Mouse (Mus musculus) hindbrain, embryonic 15.5 days (tissue): ENCODE results near the gene Mybphl. TPM values are rescaled to one million over a fixed set of nuclear protein-coding genes. Genes with fewer than 3 reads are reported as not detected.

Experiments
- ATAC-seq: fragments of 200-750 bp; cut with Nextera tagmentation; 2 replicates; pipeline ENCODE4 v1.8.0; 2017; ENCODE audit warnings: low read depth, moderate number of reproducible peaks, moderate TSS enrichment; ENCODE audit not compliant: low FRiP score
- H3K27ac ChIP-seq: fragments of 300-500 bp; sonication (generic); replicated peaks from 2 replicates; pipeline ENCODE4 v1.5.1; 2015; ENCODE audit warnings: mild to moderate bottlenecking, inconsistent platforms
- H3K27me3 ChIP-seq: fragments of 300-500 bp; sonication (generic); 2 replicates; pipeline ENCODE4 v1.6.1; 2015; ENCODE audit warnings: control low read depth, inconsistent platforms
- H3K36me3 ChIP-seq: fragments of 300-500 bp; sonication (generic); 2 replicates; pipeline ENCODE4 v1.6.1; 2015; ENCODE audit warnings: control low read depth, inconsistent platforms
- H3K4me1 ChIP-seq: fragments of 300-500 bp; sonication (generic); replicated peaks from 2 replicates; pipeline ENCODE4 v1.6.1; 2015; ENCODE audit warnings: control low read depth, inconsistent platforms
- H3K4me2 ChIP-seq: fragments of 300-500 bp; sonication (generic); 2 replicates; pipeline ENCODE4 v1.6.1; 2015; ENCODE audit warnings: moderate library complexity, mild to moderate bottlenecking, inconsistent platforms
- H3K4me3 ChIP-seq: fragments of 300-500 bp; sonication (generic); 2 replicates; pipeline ENCODE4 v1.5.1; 2015; ENCODE audit warnings: mild to moderate bottlenecking, inconsistent platforms
- H3K9ac ChIP-seq: fragments of 300-500 bp; sonication (generic); 2 replicates; pipeline ENCODE4 v1.6.1; 2015; ENCODE audit warnings: inconsistent platforms
- H3K9me3 ChIP-seq: fragments of 300-500 bp; sonication (generic); 2 replicates; pipeline ENCODE4 v1.6.1; 2016; ENCODE audit warnings: control low read depth, inconsistent platforms
- WGBS: fragments of 180-500 bp; shearing (Covaris S2); methylation state at CpG from one replicate; pipeline ENCODE4 v1.1.7; 2015; 5-methylcytosine and 5-hydroxymethylcytosine counted together
- polyA plus RNA-seq: library from polyadenylated mRNA; unstranded; fragments of >200 nt; fragmentation: Nextera tagmentation; extraction: Ambion mirVana; gene quantifications from 2 replicates; pipeline ENCODE4 v1.2.1, GENCODE M21; 2015

Gene Mybphl
- 0.35 and 0.50 TPM in 2 replicates for polyA plus RNA-seq

GRCm38 (mm10) chr3:108364270-108364995 lies at the start of gene Mybphl:
Gene Mybphl, plus strand, starts transcription at chr3:108364911.
- Histone ChIP-seq H3K27me3 (no peaks in the 10 kb centered on the region), H3K4me2 (no peak within 1 kb of the TSS), H3K27ac (no peak within 1 kb of the TSS), H3K36me3 (no peaks in the 10 kb centered on the region), H3K9ac (no peak within 1 kb of the TSS), H3K9me3 (no peaks in the 10 kb centered on the region), H3K4me3 (no peak within 1 kb of the TSS), H3K4me1 (peaks cover 4% of the 10 kb centered on the region; the same call in 1 of the 2 replicates)
- no peak for ATAC-seq
- 81% methylated on average over 9 of the region's 9 CpGs for WGBS

GRCm38 (mm10) chr3:108318517-108318916 lies 46.2 kb upstream of the Mybphl start:
- whole genome bisulfite sequencing: 58% methylated on average over 2 of the region's 2 CpGs
- no peak overlapping the region for H3K4me3 ChIP-seq
- ATAC-seq: no peak
- H3K4me2 ChIP-seq: no peak overlapping the region
- H3K27me3 ChIP-seq: no peaks in the 10 kb centered on the region
- peaks cover 6% of the 10 kb centered on the region; the same call in 1 of the 2 replicates for H3K36me3 ChIP-seq
- no peak overlapping the region for H3K9ac ChIP-seq
- H3K27ac ChIP-seq: no peak overlapping the region
- H3K4me1 ChIP-seq: peaks cover 10% of the 10 kb centered on the region; the same call in 1 of the 2 replicates
- H3K9me3 ChIP-seq: no peaks in the 10 kb centered on the region

GRCm38 (mm10) chr3:108321671-108322070 lies 43.0 kb upstream of the Mybphl start:
- H3K4me1 ChIP-seq: peaks cover 5% of the 10 kb centered on the region; the same call in 1 of the 2 replicates
- WGBS: 69% methylated on average over 4 of the region's 4 CpGs
- H3K4me2 ChIP-seq: no peak overlapping the region
- no peak for ATAC-seq
- no peaks in the 10 kb centered on the region for H3K27me3 ChIP-seq
- no peak overlapping the region for H3K4me3 ChIP-seq
- H3K36me3 ChIP-seq: peaks cover 19% of the 10 kb centered on the region
- no peak overlapping the region for H3K9ac ChIP-seq
- no peaks in the 10 kb centered on the region for H3K9me3 ChIP-seq
- no peak overlapping the region for H3K27ac ChIP-seq

- WGBS: 89% methylated on average over 4 of the region's 4 CpGs
Measured at GRCm38 (mm10) chr3:108322136-108322535, 42.6 kb upstream of the Mybphl start.

GRCm38 (mm10) chr3:108322962-108323361 lies 41.7 kb upstream of the Mybphl start:
- H3K36me3 ChIP-seq: peaks cover 27% of the 10 kb centered on the region
- WGBS: 92% methylated on average over 3 of the region's 3 CpGs
- H3K9ac ChIP-seq: no peak overlapping the region
- no peaks in the 10 kb centered on the region for H3K27me3 ChIP-seq
- ATAC-seq: no peak
- peaks cover 5% of the 10 kb centered on the region; the same call in 1 of the 2 replicates for H3K4me1 ChIP-seq
- H3K9me3 ChIP-seq: no peaks in the 10 kb centered on the region
- no peak overlapping the region for H3K4me3 ChIP-seq
- no peak overlapping the region for H3K27ac ChIP-seq
- no peak overlapping the region for H3K4me2 ChIP-seq

More at GRCm38 (mm10) chr3:108322136-108322535, 42.6 kb upstream of the Mybphl start:
- no peak overlapping the region for H3K4me2 ChIP-seq
- peaks cover 5% of the 10 kb centered on the region; the same call in 1 of the 2 replicates for H3K4me1 ChIP-seq
- no peak overlapping the region for H3K4me3 ChIP-seq
- H3K27ac ChIP-seq: no peak overlapping the region
- no peaks in the 10 kb centered on the region for H3K27me3 ChIP-seq
- no peak for ATAC-seq
- H3K36me3 ChIP-seq: peaks cover 21% of the 10 kb centered on the region
- no peaks in the 10 kb centered on the region for H3K9me3 ChIP-seq
- H3K9ac ChIP-seq: no peak overlapping the region

GRCm38 (mm10) chr3:108324837-108325236 lies 39.9 kb upstream of the Mybphl start:
- Histone ChIP-seq H3K4me2 (no peak overlapping the region), H3K36me3 (peaks cover 30% of the 10 kb centered on the region), H3K27me3 (no peaks in the 10 kb centered on the region), H3K9me3 (no peaks in the 10 kb centered on the region), H3K4me1 (peaks cover 5% of the 10 kb centered on the region; the same call in 1 of the 2 replicates), H3K27ac (no peak overlapping the region), H3K4me3 (no peak overlapping the region), H3K9ac (no peak overlapping the region)
- WGBS: 82% methylated on average over 4 of the region's 4 CpGs
- no peak for ATAC-seq

GRCm38 (mm10) chr3:108325521-108325920 lies 39.2 kb upstream of the Mybphl start:
- Histone ChIP-seq H3K27ac (no peak overlapping the region), H3K27me3 (no peaks in the 10 kb centered on the region), H3K9ac (no peak overlapping the region), H3K9me3 (no peaks in the 10 kb centered on the region), H3K4me2 (no peak overlapping the region), H3K4me1 (peaks cover 5% of the 10 kb centered on the region; the same call in 1 of the 2 replicates), H3K4me3 (no peak overlapping the region), H3K36me3 (peaks cover 35% of the 10 kb centered on the region)
- WGBS: 95% methylated on average over 9 of the region's 9 CpGs
- ATAC-seq: no peak

GRCm38 (mm10) chr3:108327275-108327674 lies 37.4 kb upstream of the Mybphl start:
- H3K36me3 ChIP-seq: peaks cover 47% of the 10 kb centered on the region
- no peaks in the 10 kb centered on the region for H3K27me3 ChIP-seq
- no peak overlapping the region for H3K4me3 ChIP-seq
- WGBS: 91% methylated on average over 8 of the region's 8 CpGs
- ATAC-seq: no peak
- no peaks in the 10 kb centered on the region for H3K4me1 ChIP-seq
- no peak overlapping the region for H3K27ac ChIP-seq
- no peak overlapping the region for H3K4me2 ChIP-seq
- no peak overlapping the region for H3K9ac ChIP-seq
- no peaks in the 10 kb centered on the region for H3K9me3 ChIP-seq

- no peak for ATAC-seq
- WGBS: 64% methylated on average over 3 of the region's 3 CpGs
- peaks cover 53% of the 10 kb centered on the region for H3K36me3 ChIP-seq
- H3K9me3 ChIP-seq: no peaks in the 10 kb centered on the region
- H3K4me1 ChIP-seq: no peaks in the 10 kb centered on the region
- no peak overlapping the region for H3K4me3 ChIP-seq
- no peaks in the 10 kb centered on the region for H3K27me3 ChIP-seq
- H3K27ac ChIP-seq: peak overlapping the region; percentile 56
- H3K9ac ChIP-seq: no peak overlapping the region
- no peak overlapping the region for H3K4me2 ChIP-seq
Measured at GRCm38 (mm10) chr3:108327916-108328315, 36.8 kb upstream of the Mybphl start.

- H3K4me2 ChIP-seq: no peak overlapping the region
- peak; percentile 82 for ATAC-seq
- no peak overlapping the region for H3K4me3 ChIP-seq
- H3K36me3 ChIP-seq: peaks cover 57% of the 10 kb centered on the region
- peak overlapping the region; percentile 56 for H3K27ac ChIP-seq
- WGBS: 39% methylated on average over 9 of the region's 9 CpGs
- H3K9ac ChIP-seq: no peak overlapping the region
- H3K9me3 ChIP-seq: no peaks in the 10 kb centered on the region
- no peaks in the 10 kb centered on the region for H3K4me1 ChIP-seq
- no peaks in the 10 kb centered on the region for H3K27me3 ChIP-seq
Measured at GRCm38 (mm10) chr3:108328441-108328841, 36.3 kb upstream of the Mybphl start.

GRCm38 (mm10) chr3:108330812-108331211 lies 33.9 kb upstream of the Mybphl start:
- Histone ChIP-seq H3K4me1 (no peaks in the 10 kb centered on the region), H3K9me3 (no peaks in the 10 kb centered on the region), H3K27me3 (no peaks in the 10 kb centered on the region), H3K36me3 (peaks cover 68% of the 10 kb centered on the region), H3K4me3 (no peak overlapping the region), H3K9ac (no peak overlapping the region), H3K4me2 (no peak overlapping the region), H3K27ac (no peak overlapping the region)
- 94% methylated on average over 6 of the region's 6 CpGs for WGBS
- ATAC-seq: no peak

- H3K4me1 ChIP-seq: no peaks in the 10 kb centered on the region
- no peak overlapping the region for H3K4me2 ChIP-seq
- no peak overlapping the region for H3K4me3 ChIP-seq
- no peak overlapping the region for H3K27ac ChIP-seq
- ATAC-seq: no peak
- 97% methylated on average over 5 of the region's 5 CpGs for WGBS
- peaks cover 90% of the 10 kb centered on the region for H3K36me3 ChIP-seq
- H3K9ac ChIP-seq: no peak overlapping the region
- no peaks in the 10 kb centered on the region for H3K9me3 ChIP-seq
- no peaks in the 10 kb centered on the region for H3K27me3 ChIP-seq
Measured at GRCm38 (mm10) chr3:108336878-108337277, 27.8 kb upstream of the Mybphl start.
